Mouse (Mus musculus): Measurements from ENCODE around the gene Nynrin. TPM values are rescaled to one million over a fixed set of nuclear protein-coding genes. Genes with fewer than 3 reads are reported as not detected.

Nynrin gene
- polyA plus RNA-seq, 1 experiment from 2014 or later = 15.4 TPM

- ATAC-seq (ENCODE audit: insufficient read depth, low FRiP score, low read depth) = no peak
- no peak overlapping the region for H3K9ac ChIP-seq
- no peaks in the 10 kb centered on the region for H3K27me3 ChIP-seq (replicated peaks)
- H3K4me1 ChIP-seq = peaks cover 32% of the 10 kb centered on the region
- H3K4me3 ChIP-seq (replicated peaks) = no peak overlapping the region
- H3K9me3 ChIP-seq = no peaks in the 10 kb centered on the region
- WGBS = 90% methylated on average over 12 of the region's 12 CpGs
- no peak overlapping the region for H3K4me2 ChIP-seq
- H3K36me3 ChIP-seq = peaks cover 19% of the 10 kb centered on the region; the same call in 1 of the 2 replicates
- H3K27ac ChIP-seq = peak overlapping the region; percentile 97
Observed at GRCm38 (mm10) chr14:55883663-55884062, 29.9 kb downstream of the Nynrin start.

- ATAC-seq (ENCODE audit: insufficient read depth, low FRiP score, low read depth) = peak; percentile 5; the same call in 1 of the 2 replicates
- WGBS = 37% methylated on average over 4 of the region's 4 CpGs
- H3K4me1 ChIP-seq = peaks cover 32% of the 10 kb centered on the region
Observed at GRCm38 (mm10) chr14:55884166-55884565, 30.4 kb downstream of the Nynrin start, which contains the start of gene Cbln3. Gene Cbln3 (minus strand): TSS chr14:55884392.

GRCm38 (mm10) chr14:55884713-55885113 lies 30.9 kb downstream of the Nynrin start, which contains the start of gene Khnyn:
Gene Khnyn (plus strand): TSS chr14:55884947.
- Histone ChIP-seq H3K4me1 (peaks cover 32% of the 10 kb centered on the region), H3K4me3 (replicated peaks) (peak within 1 kb of the TSS; percentile 76), H3K4me2 (peak within 1 kb of the TSS; percentile 85), H3K9ac (peak within 1 kb of the TSS; percentile 83), H3K9me3 (no peaks in the 10 kb centered on the region), H3K27ac (peak within 1 kb of the TSS; percentile 97), H3K27me3 (replicated peaks) (no peaks in the 10 kb centered on the region), H3K36me3 (peaks cover 27% of the 10 kb centered on the region)
- 1% methylated on average over 28 of the region's 30 CpGs for WGBS
- ATAC-seq (ENCODE audit: insufficient read depth, low FRiP score, low read depth) = peak; percentile 93

More at GRCm38 (mm10) chr14:55884166-55884565, 30.4 kb downstream of the Nynrin start, which contains the start of gene Cbln3:
- Histone ChIP-seq H3K27ac (peak within 1 kb of the TSS; percentile 97), H3K36me3 (peaks cover 23% of the 10 kb centered on the region; the same call in 1 of the 2 replicates), H3K27me3 (replicated peaks) (no peaks in the 10 kb centered on the region), H3K4me3 (replicated peaks) (peak within 1 kb of the TSS; percentile 76), H3K9ac (peak within 1 kb of the TSS; percentile 83), H3K4me2 (peak within 1 kb of the TSS; percentile 85), H3K9me3 (no peaks in the 10 kb centered on the region)

- H3K36me3 ChIP-seq = peaks cover 31% of the 10 kb centered on the region
- ATAC-seq (ENCODE audit: insufficient read depth, low FRiP score, low read depth) = peak; percentile 51; the same call in 1 of the 2 replicates
- no peaks in the 10 kb centered on the region for H3K9me3 ChIP-seq
- WGBS = under 1% methylated on average over 29 of the region's 30 CpGs
- peak overlapping the region; percentile 97 for H3K27ac ChIP-seq
- H3K4me2 ChIP-seq = peak overlapping the region; percentile 85
- H3K4me1 ChIP-seq = peaks cover 32% of the 10 kb centered on the region
- peak overlapping the region; percentile 76 for H3K4me3 ChIP-seq (replicated peaks)
- H3K9ac ChIP-seq = peak overlapping the region; percentile 83
- H3K27me3 ChIP-seq (replicated peaks) = no peaks in the 10 kb centered on the region
Observed at GRCm38 (mm10) chr14:55885114-55885790, 31.4 kb downstream of the Nynrin start.

GRCm38 (mm10) chr14:55885791-55886271 lies 32.0 kb downstream of the Nynrin start:
- Histone ChIP-seq H3K27ac (peak overlapping the region; percentile 97), H3K4me2 (peak overlapping the region; percentile 85), H3K9ac (peak overlapping the region; percentile 83), H3K4me1 (peaks cover 32% of the 10 kb centered on the region), H3K4me3 (replicated peaks) (peak overlapping the region; percentile 76), H3K36me3 (peaks cover 35% of the 10 kb centered on the region), H3K9me3 (no peaks in the 10 kb centered on the region), H3K27me3 (replicated peaks) (no peaks in the 10 kb centered on the region)
- 1% methylated on average over 16 of the region's 16 CpGs for WGBS
- no peak for ATAC-seq (ENCODE audit: insufficient read depth, low FRiP score, low read depth)

GRCm38 (mm10) chr14:55886571-55887382 lies 33.0 kb downstream of the Nynrin start:
- peak overlapping the region; percentile 76; the same call in 1 of the 2 replicates for H3K4me3 ChIP-seq (replicated peaks)
- peaks cover 44% of the 10 kb centered on the region for H3K36me3 ChIP-seq

GRCm38 (mm10) chr14:55897671-55898070 lies 43.9 kb downstream of the Nynrin start:
- Histone ChIP-seq H3K27me3 (replicated peaks) (no peaks in the 10 kb centered on the region), H3K4me2 (no peak overlapping the region), H3K27ac (no peak overlapping the region), H3K9me3 (no peaks in the 10 kb centered on the region), H3K36me3 (peaks cover 46% of the 10 kb centered on the region), H3K9ac (no peak overlapping the region), H3K4me1 (peaks cover 19% of the 10 kb centered on the region; the same call in 1 of the 2 replicates), H3K4me3 (replicated peaks) (no peak overlapping the region)
- 90% methylated on average over 12 of the region's 12 CpGs for WGBS
- ATAC-seq (ENCODE audit: insufficient read depth, low FRiP score, low read depth) = no peak

More at GRCm38 (mm10) chr14:55886571-55887382, 33.0 kb downstream of the Nynrin start:
- H3K9me3 ChIP-seq = no peaks in the 10 kb centered on the region
- H3K4me1 ChIP-seq = peaks cover 32% of the 10 kb centered on the region
- H3K27ac ChIP-seq = peak overlapping the region; percentile 97; the same call in 1 of the 2 replicates
- WGBS = 83% methylated on average over 24 of the region's 24 CpGs
- no peak for ATAC-seq (ENCODE audit: insufficient read depth, low FRiP score, low read depth)
- peak overlapping the region; percentile 85 for H3K4me2 ChIP-seq
- H3K9ac ChIP-seq = 0 out of 2 replicates have a peak overlapping the region, but pooled peaks have one; percentile 9
- H3K27me3 ChIP-seq (replicated peaks) = no peaks in the 10 kb centered on the region

GRCm38 (mm10) chr14:55898947-55899346 lies 45.1 kb downstream of the Nynrin start:
- peaks cover 19% of the 10 kb centered on the region; the same call in 1 of the 2 replicates for H3K4me1 ChIP-seq
- no peaks in the 10 kb centered on the region for H3K27me3 ChIP-seq (replicated peaks)
- no peaks in the 10 kb centered on the region for H3K9me3 ChIP-seq
- peak overlapping the region; percentile 66 for H3K4me2 ChIP-seq
- peaks cover 38% of the 10 kb centered on the region for H3K36me3 ChIP-seq
- H3K27ac ChIP-seq = 0 out of 2 replicates have a peak overlapping the region, but pooled peaks have one; percentile 72
- H3K4me3 ChIP-seq (replicated peaks) = peak overlapping the region; percentile 46; the same call in 1 of the 2 replicates
- H3K9ac ChIP-seq = no peak overlapping the region
- no peak for ATAC-seq (ENCODE audit: insufficient read depth, low FRiP score, low read depth)
- 86% methylated on average over 7 of the region's 7 CpGs for WGBS

GRCm38 (mm10) chr14:55899701-55900413 lies 46.0 kb downstream of the Nynrin start, which contains the start of gene Sdr39u1:
Gene Sdr39u1 (minus strand): TSS chr14:55900293.
- H3K9ac ChIP-seq = peak within 1 kb of the TSS; percentile 31
- peaks cover 19% of the 10 kb centered on the region; the same call in 1 of the 2 replicates for H3K4me1 ChIP-seq
- H3K4me2 ChIP-seq = peak within 1 kb of the TSS; percentile 66
- H3K27me3 ChIP-seq (replicated peaks) = no peaks in the 10 kb centered on the region
- H3K27ac ChIP-seq = peak within 1 kb of the TSS; percentile 72
- no peaks in the 10 kb centered on the region for H3K9me3 ChIP-seq
- peak; percentile 89 for ATAC-seq (ENCODE audit: insufficient read depth, low FRiP score, low read depth)
- WGBS = under 1% methylated on average over 39 of the region's 39 CpGs
- peaks cover 29% of the 10 kb centered on the region for H3K36me3 ChIP-seq
- peak within 1 kb of the TSS; percentile 46 for H3K4me3 ChIP-seq (replicated peaks)

- Histone ChIP-seq H3K4me2 (peak overlapping the region; percentile 66), H3K36me3 (peaks cover 24% of the 10 kb centered on the region), H3K27ac (peak overlapping the region; percentile 72), H3K4me1 (peaks cover 19% of the 10 kb centered on the region; the same call in 1 of the 2 replicates), H3K9ac (0 out of 2 replicates have a peak overlapping the region, but pooled peaks have one; percentile 7), H3K4me3 (replicated peaks) (peak overlapping the region; percentile 46), H3K9me3 (no peaks in the 10 kb centered on the region), H3K27me3 (replicated peaks) (no peaks in the 10 kb centered on the region)
- ATAC-seq (ENCODE audit: insufficient read depth, low FRiP score, low read depth) = no peak
- WGBS = 6% methylated on average over 12 of the region's 12 CpGs
Observed at GRCm38 (mm10) chr14:55900414-55900755, 46.6 kb downstream of the Nynrin start.

- Histone ChIP-seq H3K36me3 (no peaks in the 10 kb centered on the region), H3K4me2 (no peak overlapping the region), H3K9ac (no peak overlapping the region), H3K4me3 (replicated peaks) (no peak overlapping the region), H3K9me3 (no peaks in the 10 kb centered on the region), H3K27ac (no peak overlapping the region), H3K4me1 (peaks cover 9% of the 10 kb centered on the region; the same call in 1 of the 2 replicates), H3K27me3 (replicated peaks) (no peaks in the 10 kb centered on the region)
- WGBS = 20% methylated on average over 1 of the region's 1 CpGs
- no peak for ATAC-seq (ENCODE audit: insufficient read depth, low FRiP score, low read depth)
Observed at GRCm38 (mm10) chr14:55905518-55905917, 51.7 kb downstream of the Nynrin start.
